Mouse (Mus musculus) midbrain, embryonic 10.5 days (tissue): ENCODE results near the gene Gm44790. TPM values are rescaled to one million over a fixed set of nuclear protein-coding genes. Genes with fewer than 3 reads are reported as not detected.

Experiments
- DNase-seq: peaks from one replicate; pipeline ENCODE4 v3.0.0-alpha.2; 2017; ENCODE audit warnings: low spot score
- H3K27ac ChIP-seq: fragments of 300-500 bp; sonication (generic); replicated peaks from 2 replicates; pipeline ENCODE4 v1.5.1; 2016; ENCODE audit warnings: mild to moderate bottlenecking
- H3K27me3 ChIP-seq: fragments of 300-500 bp; sonication (generic); 2 replicates; pipeline ENCODE4 v1.6.1; 2016; ENCODE audit warnings: low read depth, mild to moderate bottlenecking; ENCODE audit not compliant: poor library complexity, severe bottlenecking
- H3K36me3 ChIP-seq: fragments of 300-500 bp; sonication (generic); 2 replicates; pipeline ENCODE4 v1.6.1; 2016; ENCODE audit warnings: mild to moderate bottlenecking, moderate library complexity
- H3K4me1 ChIP-seq: fragments of 300-500 bp; sonication (generic); 2 replicates; pipeline ENCODE4 v1.6.1; 2016
- H3K4me3 ChIP-seq: fragments of 300-500 bp; sonication (generic); 2 replicates; pipeline ENCODE4 v1.5.1; 2016; ENCODE audit warnings: mild to moderate bottlenecking, moderate library complexity
- H3K9me3 ChIP-seq: fragments of 300-500 bp; sonication (generic); replicated peaks from 2 replicates; pipeline ENCODE4 v1.6.1; 2016; ENCODE audit warnings: mild to moderate bottlenecking
- WGBS: fragments of 180-500 bp; shearing (Covaris S2); methylation state at CpG from one replicate; pipeline ENCODE4 v1.1.7; 2016; 5-methylcytosine and 5-hydroxymethylcytosine counted together
- polyA plus RNA-seq: library from polyadenylated mRNA; unstranded; fragments of >200 nt; fragmentation: Nextera tagmentation; extraction: Ambion mirVana; gene quantifications from 2 replicates; pipeline ENCODE4 v1.2.1, GENCODE M21; 2016

Gene Gm44790
- polyA plus RNA-seq, 1 experiment from 2014 or later: 0.63 TPM

- Histone ChIP-seq H3K36me3 (peaks cover 42% of the 10 kb centered on the region), H3K4me1 (peaks cover 24% of the 10 kb centered on the region), H3K27ac (peak overlapping the region; percentile 93), H3K4me3 (peak overlapping the region; percentile 52), H3K9me3 (no peaks in the 10 kb centered on the region), H3K27me3 (no peaks in the 10 kb centered on the region)
- WGBS: 83% methylated on average over 3 of the region's 3 CpGs
- no peak for DNase-seq
Observed at GRCm38 (mm10) chr6:86471317-86471716, 44.9 kb downstream of the Gm44790 start.

- 33% methylated on average over 9 of the region's 9 CpGs for WGBS
- no peaks in the 10 kb centered on the region for H3K27me3 ChIP-seq
- peaks cover 39% of the 10 kb centered on the region for H3K36me3 ChIP-seq
- peak overlapping the region; percentile 93 for H3K27ac ChIP-seq
- H3K4me3 ChIP-seq: peak overlapping the region; percentile 52
- H3K9me3 ChIP-seq: no peaks in the 10 kb centered on the region
- no peak for DNase-seq
- peaks cover 23% of the 10 kb centered on the region for H3K4me1 ChIP-seq
Observed at GRCm38 (mm10) chr6:86471760-86472099, 45.3 kb downstream of the Gm44790 start.

GRCm38 (mm10) chr6:86472100-86472955 lies 45.9 kb downstream of the Gm44790 start:
- Histone ChIP-seq H3K27ac (peak overlapping the region; percentile 93), H3K9me3 (no peaks in the 10 kb centered on the region), H3K36me3 (peaks cover 34% of the 10 kb centered on the region), H3K4me1 (peaks cover 21% of the 10 kb centered on the region), H3K4me3 (peak overlapping the region; percentile 52), H3K27me3 (no peaks in the 10 kb centered on the region)
- under 1% methylated on average over 55 of the region's 56 CpGs for WGBS
- DNase-seq: peak; percentile 100

GRCm38 (mm10) chr6:86473077-86473476 lies 46.6 kb downstream of the Gm44790 start:
- peaks cover 26% of the 10 kb centered on the region for H3K36me3 ChIP-seq
- H3K27ac ChIP-seq: peak overlapping the region; percentile 93
- peak overlapping the region; percentile 52 for H3K4me3 ChIP-seq
- WGBS: 64% methylated on average over 7 of the region's 7 CpGs
- no peaks in the 10 kb centered on the region for H3K9me3 ChIP-seq
- DNase-seq: peak; percentile 37
- H3K27me3 ChIP-seq: no peaks in the 10 kb centered on the region
- peaks cover 21% of the 10 kb centered on the region for H3K4me1 ChIP-seq

- WGBS: 95% methylated on average over 5 of the region's 5 CpGs
- no peak overlapping the region for H3K27ac ChIP-seq
- H3K4me3 ChIP-seq: no peak overlapping the region
- peaks cover 17% of the 10 kb centered on the region for H3K36me3 ChIP-seq
- no peaks in the 10 kb centered on the region for H3K27me3 ChIP-seq
- H3K9me3 ChIP-seq: no peaks in the 10 kb centered on the region
- DNase-seq: no peak
- peaks cover 24% of the 10 kb centered on the region for H3K4me1 ChIP-seq
Observed at GRCm38 (mm10) chr6:86474072-86474471, 47.6 kb downstream of the Gm44790 start.

- DNase-seq: no peak
- no peaks in the 10 kb centered on the region for H3K27me3 ChIP-seq
- H3K4me3 ChIP-seq: no peak overlapping the region
- H3K4me1 ChIP-seq: peaks cover 24% of the 10 kb centered on the region
- H3K9me3 ChIP-seq: no peaks in the 10 kb centered on the region
- no peak overlapping the region for H3K27ac ChIP-seq
- H3K36me3 ChIP-seq: peaks cover 11% of the 10 kb centered on the region
Observed at GRCm38 (mm10) chr6:86474646-86475181, 48.3 kb downstream of the Gm44790 start.

GRCm38 (mm10) chr6:86475462-86476167 lies 49.2 kb downstream of the Gm44790 start:
- peaks cover 28% of the 10 kb centered on the region for H3K4me1 ChIP-seq
- no peak overlapping the region for H3K27ac ChIP-seq
- 84% methylated on average over 9 of the region's 9 CpGs for WGBS

GRCm38 (mm10) chr6:86476931-86477330 lies 50.5 kb downstream of the Gm44790 start:
- 87% methylated on average over 5 of the region's 5 CpGs for WGBS
- no peaks in the 10 kb centered on the region for H3K27me3 ChIP-seq
- H3K36me3 ChIP-seq: no peaks in the 10 kb centered on the region
- no peak overlapping the region for H3K4me3 ChIP-seq
- peaks cover 23% of the 10 kb centered on the region for H3K4me1 ChIP-seq
- H3K27ac ChIP-seq: no peak overlapping the region
- no peaks in the 10 kb centered on the region for H3K9me3 ChIP-seq
- no peak for DNase-seq

More at GRCm38 (mm10) chr6:86475462-86476167, 49.2 kb downstream of the Gm44790 start:
- Histone ChIP-seq H3K27me3 (no peaks in the 10 kb centered on the region), H3K4me3 (no peak overlapping the region), H3K36me3 (peaks cover 2% of the 10 kb centered on the region; the same call in 1 of the 2 replicates), H3K9me3 (no peaks in the 10 kb centered on the region)
- DNase-seq: no peak

- DNase-seq: no peak
- H3K27ac ChIP-seq: no peak overlapping the region
- WGBS: 69% methylated on average over 3 of the region's 3 CpGs
Observed at GRCm38 (mm10) chr6:86479311-86479710, 52.9 kb downstream of the Gm44790 start.

GRCm38 (mm10) chr6:86479816-86480188 lies 53.3 kb downstream of the Gm44790 start:
- no peaks in the 10 kb centered on the region for H3K27me3 ChIP-seq
- no peaks in the 10 kb centered on the region for H3K9me3 ChIP-seq
- DNase-seq: no peak
- H3K36me3 ChIP-seq: no peaks in the 10 kb centered on the region
- H3K4me1 ChIP-seq: peaks cover 9% of the 10 kb centered on the region
- no peak overlapping the region for H3K27ac ChIP-seq
- H3K4me3 ChIP-seq: no peak overlapping the region

More at GRCm38 (mm10) chr6:86479311-86479710, 52.9 kb downstream of the Gm44790 start:
- no peaks in the 10 kb centered on the region for H3K9me3 ChIP-seq
- H3K4me3 ChIP-seq: no peak overlapping the region
- H3K36me3 ChIP-seq: no peaks in the 10 kb centered on the region
- peaks cover 9% of the 10 kb centered on the region for H3K4me1 ChIP-seq
- no peaks in the 10 kb centered on the region for H3K27me3 ChIP-seq

- WGBS: 47% methylated on average over 9 of the region's 9 CpGs
- peak; percentile 22 for DNase-seq
Observed at GRCm38 (mm10) chr6:86480189-86480831, 53.9 kb downstream of the Gm44790 start.

GRCm38 (mm10) chr6:86481871-86482270 lies 55.4 kb downstream of the Gm44790 start:
- Histone ChIP-seq H3K4me3 (no peak overlapping the region), H3K27ac (no peak overlapping the region), H3K27me3 (no peaks in the 10 kb centered on the region), H3K36me3 (no peaks in the 10 kb centered on the region), H3K9me3 (no peaks in the 10 kb centered on the region), H3K4me1 (peaks cover 21% of the 10 kb centered on the region)
- 93% methylated on average over 5 of the region's 5 CpGs for WGBS
- DNase-seq: no peak

More at GRCm38 (mm10) chr6:86480189-86480831, 53.9 kb downstream of the Gm44790 start:
- Histone ChIP-seq H3K4me3 (no peak overlapping the region), H3K27me3 (no peaks in the 10 kb centered on the region), H3K9me3 (no peaks in the 10 kb centered on the region), H3K36me3 (no peaks in the 10 kb centered on the region), H3K4me1 (peaks cover 9% of the 10 kb centered on the region), H3K27ac (peak overlapping the region; percentile 33; the same call in 1 of the 2 replicates)
